Mouse (Mus musculus) limb, embryonic 13.5 days (tissue): Measurements from ENCODE around the gene Lhfpl2. TPM values are rescaled to one million over a fixed set of nuclear protein-coding genes. Genes with fewer than 3 reads are reported as not detected.
A peak's percentile ranks its signal among the peaks of the same experiment; 100 is the strongest.

Source experiments
- ATAC-seq: fragments of 200-750 bp; cut with Nextera tagmentation; 2 replicates; pipeline ENCODE4 v1.8.0; 2017; ENCODE audit warnings: low read depth, moderate number of reproducible peaks, moderate TSS enrichment; ENCODE audit not compliant: low FRiP score
- H3K27ac ChIP-seq: fragments of 300-500 bp; sonication (generic); 2 replicates; pipeline ENCODE4 v1.5.1; 2015; ENCODE audit warnings: inconsistent platforms, mild to moderate bottlenecking, moderate library complexity
- H3K27me3 ChIP-seq: fragments of 300-500 bp; sonication (generic); 2 replicates; pipeline ENCODE4 v1.6.1; 2015; ENCODE audit warnings: mild to moderate bottlenecking, inconsistent platforms
- H3K36me3 ChIP-seq: fragments of 300-500 bp; sonication (generic); 2 replicates; pipeline ENCODE4 v1.6.1; 2015; ENCODE audit warnings: inconsistent platforms, mild to moderate bottlenecking, moderate library complexity
- H3K4me1 ChIP-seq: fragments of 300-500 bp; sonication (generic); 2 replicates; pipeline ENCODE4 v1.6.1; 2015; ENCODE audit warnings: inconsistent platforms
- H3K4me2 ChIP-seq: fragments of 300-500 bp; sonication (generic); replicated peaks from 2 replicates; pipeline ENCODE4 v1.6.1; 2015; ENCODE audit warnings: inconsistent platforms, mild to moderate bottlenecking, moderate library complexity
- H3K4me3 ChIP-seq: fragments of 300-500 bp; sonication (generic); 2 replicates; pipeline ENCODE4 v1.5.1; 2015; ENCODE audit warnings: moderate library complexity, mild to moderate bottlenecking, inconsistent platforms
- H3K9ac ChIP-seq: fragments of 300-500 bp; sonication (generic); 2 replicates; pipeline ENCODE4 v1.6.1; 2015; ENCODE audit warnings: mild to moderate bottlenecking, inconsistent platforms
- H3K9me3 ChIP-seq: fragments of 300-500 bp; sonication (generic); 2 replicates; pipeline ENCODE4 v1.6.1; 2016; ENCODE audit warnings: inconsistent platforms
- WGBS: fragments of 180-500 bp; shearing (Covaris S2); methylation state at CpG from one replicate; pipeline ENCODE4 v1.1.7; 2015; 5-methylcytosine and 5-hydroxymethylcytosine counted together
- polyA plus RNA-seq: library from polyadenylated mRNA; unstranded; fragments of >200 nt; fragmentation: Nextera tagmentation; extraction: Ambion mirVana; gene quantifications from 2 replicates; pipeline ENCODE4 v1.2.1, GENCODE M21; 2015

Gene Lhfpl2
- polyA plus RNA-seq, 1 experiment from 2014 or later: 79.1 TPM

GRCm38 (mm10) chr13:94087061-94087460, 29.5 kb downstream of the Lhfpl2 start:
- H3K4me1 ChIP-seq: peaks cover 33% of the 10 kb centered on the region
- H3K4me2 ChIP-seq: no peak overlapping the region
- 38% methylated on average over 9 of the region's 9 CpGs for WGBS
- no peaks in the 10 kb centered on the region for H3K27me3 ChIP-seq
- no peak overlapping the region for H3K9ac ChIP-seq
- ATAC-seq: no peak
- peaks cover 8% of the 10 kb centered on the region; the same call in 1 of the 2 replicates for H3K36me3 ChIP-seq
- H3K9me3 ChIP-seq: no peaks in the 10 kb centered on the region
- no peak overlapping the region for H3K4me3 ChIP-seq
- H3K27ac ChIP-seq: no peak overlapping the region

- Histone ChIP-seq H3K4me1 (peaks cover 27% of the 10 kb centered on the region), H3K9me3 (no peaks in the 10 kb centered on the region), H3K27me3 (no peaks in the 10 kb centered on the region), H3K9ac (no peak overlapping the region), H3K4me3 (no peak overlapping the region), H3K36me3 (peaks cover 8% of the 10 kb centered on the region; the same call in 1 of the 2 replicates), H3K4me2 (no peak overlapping the region), H3K27ac (no peak overlapping the region)
- peak; percentile 19; the same call in 1 of the 2 replicates for ATAC-seq
- 65% methylated on average over 9 of the region's 9 CpGs for WGBS
These were observed 31.2 kb downstream of the Lhfpl2 start for GRCm38 (mm10) chr13:94088788-94089187.

DNA sequence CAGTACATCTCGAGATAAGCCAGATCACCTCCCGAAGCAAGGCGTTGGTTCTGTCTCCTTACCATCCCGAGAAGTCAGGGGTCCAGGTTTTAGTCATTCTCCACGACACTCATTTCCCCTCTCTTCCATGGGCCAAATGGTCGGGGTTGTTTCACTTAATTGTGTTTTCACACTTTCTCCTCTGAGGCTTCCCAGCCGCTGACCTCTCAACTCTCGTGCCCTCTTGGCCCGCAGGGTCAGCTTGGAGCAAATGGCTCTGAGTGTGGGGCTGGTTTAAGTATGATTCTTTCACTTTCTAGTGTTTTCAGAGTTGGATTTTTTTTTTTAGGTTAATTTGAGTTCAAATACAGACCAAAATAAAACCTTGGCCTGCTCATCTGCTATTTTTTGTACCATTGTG, 31.7 kb downstream of the Lhfpl2 start:
- Histone ChIP-seq H3K27ac (no peak overlapping the region), H3K27me3 (no peaks in the 10 kb centered on the region), H3K9ac (no peak overlapping the region), H3K9me3 (no peaks in the 10 kb centered on the region), H3K4me3 (no peak overlapping the region), H3K4me2 (no peak overlapping the region), H3K4me1 (peaks cover 22% of the 10 kb centered on the region), H3K36me3 (peaks cover 6% of the 10 kb centered on the region; the same call in 1 of the 2 replicates)
- ATAC-seq: no peak
- WGBS: 40% methylated on average over 9 of the region's 9 CpGs

GRCm38 (mm10) chr13:94091366-94091765, 33.8 kb downstream of the Lhfpl2 start:
- Histone ChIP-seq H3K27me3 (no peaks in the 10 kb centered on the region), H3K9me3 (no peaks in the 10 kb centered on the region), H3K4me2 (no peak overlapping the region), H3K27ac (no peak overlapping the region), H3K9ac (no peak overlapping the region), H3K4me3 (no peak overlapping the region), H3K4me1 (peaks cover 18% of the 10 kb centered on the region), H3K36me3 (0 out of 2 replicates have a peak, but pooled peaks cover under 1% of the 10 kb centered on the region)
- WGBS: 47% methylated on average over 2 of the region's 2 CpGs
- no peak for ATAC-seq

GRCm38 (mm10) chr13:94094176-94094575, 36.6 kb downstream of the Lhfpl2 start:
- H3K9me3 ChIP-seq: no peaks in the 10 kb centered on the region
- no peak overlapping the region for H3K27ac ChIP-seq
- H3K4me2 ChIP-seq: no peak overlapping the region
- peaks cover 17% of the 10 kb centered on the region for H3K4me1 ChIP-seq
- no peak overlapping the region for H3K9ac ChIP-seq
- no peak for ATAC-seq
- no peaks in the 10 kb centered on the region for H3K36me3 ChIP-seq
- no peaks in the 10 kb centered on the region for H3K27me3 ChIP-seq
- H3K4me3 ChIP-seq: no peak overlapping the region
- WGBS: 74% methylated on average over 4 of the region's 4 CpGs

- Histone ChIP-seq H3K4me2 (no peak overlapping the region), H3K4me3 (no peak overlapping the region), H3K36me3 (no peaks in the 10 kb centered on the region), H3K4me1 (peaks cover 19% of the 10 kb centered on the region), H3K27me3 (no peaks in the 10 kb centered on the region), H3K27ac (no peak overlapping the region), H3K9ac (no peak overlapping the region), H3K9me3 (no peaks in the 10 kb centered on the region)
- 82% methylated on average over 3 of the region's 3 CpGs for WGBS
- no peak for ATAC-seq
These were observed 37.0 kb downstream of the Lhfpl2 start for GRCm38 (mm10) chr13:94094625-94095024.

- Histone ChIP-seq H3K36me3 (no peaks in the 10 kb centered on the region), H3K9me3 (no peaks in the 10 kb centered on the region), H3K27ac (no peak overlapping the region), H3K4me1 (peaks cover 25% of the 10 kb centered on the region), H3K4me2 (no peak overlapping the region), H3K9ac (no peak overlapping the region), H3K4me3 (no peak overlapping the region), H3K27me3 (no peaks in the 10 kb centered on the region)
- ATAC-seq: no peak
These were observed 37.6 kb downstream of the Lhfpl2 start for GRCm38 (mm10) chr13:94095202-94095601.

DNA sequence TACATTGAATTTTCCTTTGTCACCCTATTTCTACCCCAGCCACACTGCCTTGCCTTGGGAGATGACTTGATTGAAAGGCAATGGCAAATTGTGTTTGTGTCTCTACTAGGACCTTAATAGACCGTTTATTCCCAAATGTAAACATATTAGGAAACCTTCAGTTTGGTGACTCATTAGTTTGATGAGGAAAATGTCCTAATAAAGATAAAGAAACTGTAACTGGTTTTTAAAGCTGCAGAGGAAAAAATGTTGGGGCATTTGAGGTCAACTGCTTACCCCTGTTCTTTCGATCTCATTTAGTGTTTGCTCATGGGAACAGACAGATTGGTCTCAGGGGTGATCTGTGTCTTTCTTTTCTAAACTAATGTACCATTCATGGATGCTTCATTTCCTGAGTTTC, 40.1 kb downstream of the Lhfpl2 start:
- no peaks in the 10 kb centered on the region for H3K9me3 ChIP-seq
- H3K4me1 ChIP-seq: peaks cover 41% of the 10 kb centered on the region
- ATAC-seq: no peak
- no peak overlapping the region for H3K4me3 ChIP-seq
- no peak overlapping the region for H3K4me2 ChIP-seq
- H3K27ac ChIP-seq: no peak overlapping the region
- WGBS: 68% methylated on average over 2 of the region's 2 CpGs
- H3K27me3 ChIP-seq: no peaks in the 10 kb centered on the region
- H3K9ac ChIP-seq: no peak overlapping the region; the same call in 1 of the 2 replicates
- no peaks in the 10 kb centered on the region for H3K36me3 ChIP-seq

- Histone ChIP-seq H3K36me3 (no peaks in the 10 kb centered on the region), H3K27me3 (no peaks in the 10 kb centered on the region), H3K4me3 (no peak overlapping the region), H3K27ac (no peak overlapping the region), H3K4me2 (no peak overlapping the region), H3K9ac (no peak overlapping the region; the same call in 1 of the 2 replicates), H3K4me1 (peaks cover 41% of the 10 kb centered on the region), H3K9me3 (no peaks in the 10 kb centered on the region)
- ATAC-seq: no peak
- WGBS: 68% methylated on average over 16 of the region's 16 CpGs
These were observed 40.9 kb downstream of the Lhfpl2 start for GRCm38 (mm10) chr13:94098369-94099084.

DNA sequence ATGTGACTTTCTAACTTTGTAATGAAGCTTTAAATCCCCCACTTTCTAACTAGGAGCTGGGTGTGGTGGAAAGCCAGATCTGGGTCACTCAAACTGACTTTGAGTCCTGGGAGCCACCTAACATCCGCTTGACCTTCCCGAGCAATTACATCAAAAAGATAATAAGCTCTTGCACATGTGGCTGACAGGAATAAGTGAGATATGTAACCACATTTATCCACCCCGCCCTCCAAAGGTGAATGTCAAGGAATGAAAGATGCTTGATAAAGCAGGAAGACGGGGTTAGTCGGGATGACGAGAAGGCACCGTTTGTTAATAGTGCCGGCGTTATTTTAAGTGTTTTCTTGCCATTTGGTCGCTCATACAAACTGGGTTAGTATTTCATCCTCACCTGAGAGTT, 41.5 kb downstream of the Lhfpl2 start:
- Histone ChIP-seq H3K4me2 (no peak overlapping the region), H3K9me3 (no peaks in the 10 kb centered on the region), H3K27me3 (no peaks in the 10 kb centered on the region), H3K27ac (no peak overlapping the region), H3K36me3 (no peaks in the 10 kb centered on the region), H3K4me1 (peaks cover 45% of the 10 kb centered on the region), H3K9ac (no peak overlapping the region; the same call in 1 of the 2 replicates), H3K4me3 (no peak overlapping the region)
- WGBS: 83% methylated on average over 10 of the region's 10 CpGs
- no peak for ATAC-seq

DNA sequence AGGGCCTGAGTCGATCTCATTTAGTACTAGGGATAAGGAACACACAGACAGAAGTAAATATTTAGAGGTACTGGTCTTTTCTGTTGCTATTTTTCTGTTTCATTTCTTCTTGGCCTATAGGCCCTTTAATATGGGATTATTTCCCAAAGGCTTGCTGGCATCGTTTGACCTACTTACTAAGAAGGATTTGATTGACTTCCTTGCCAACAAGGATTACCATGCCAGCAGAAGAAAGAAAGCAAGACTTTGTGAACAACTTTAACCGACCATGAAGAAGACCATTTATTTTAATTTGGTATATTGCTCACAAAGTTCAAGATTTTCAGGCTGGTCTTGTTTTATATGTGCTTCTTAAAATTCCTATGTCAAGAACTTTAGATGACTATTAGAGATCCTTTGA, 42.8 kb downstream of the Lhfpl2 start:
- no peak overlapping the region for H3K9ac ChIP-seq
- no peak overlapping the region for H3K27ac ChIP-seq
- H3K36me3 ChIP-seq: no peaks in the 10 kb centered on the region
- peaks cover 58% of the 10 kb centered on the region for H3K4me1 ChIP-seq
- H3K27me3 ChIP-seq: no peaks in the 10 kb centered on the region
- H3K4me2 ChIP-seq: no peak overlapping the region
- no peaks in the 10 kb centered on the region for H3K9me3 ChIP-seq
- ATAC-seq: no peak
- H3K4me3 ChIP-seq: no peak overlapping the region
- WGBS: 63% methylated on average over 3 of the region's 3 CpGs

GRCm38 (mm10) chr13:94101020-94101571, 43.5 kb downstream of the Lhfpl2 start:
- H3K27me3 ChIP-seq: no peaks in the 10 kb centered on the region
- no peaks in the 10 kb centered on the region for H3K36me3 ChIP-seq
- no peak overlapping the region for H3K9ac ChIP-seq
- H3K9me3 ChIP-seq: no peaks in the 10 kb centered on the region
- H3K27ac ChIP-seq: no peak overlapping the region
- no peak overlapping the region for H3K4me2 ChIP-seq
- 79% methylated on average over 10 of the region's 10 CpGs for WGBS
- no peak for ATAC-seq
- no peak overlapping the region for H3K4me3 ChIP-seq
- H3K4me1 ChIP-seq: peaks cover 66% of the 10 kb centered on the region
